Comparison of ENCODE assay signal across 8 mouse cellular contexts in genomic region chr7:19458072-19458486, GRCm38 (mm10). TPM values are rescaled to one million over a fixed set of nuclear protein-coding genes. Genes with fewer than 3 reads are reported as not detected.
A peak's percentile ranks its signal among the peaks of the same experiment; 100 is the strongest.
DNase-seq lines count a peak whose midpoint lies in the region; ATAC-seq and TF ChIP-seq lines count a peak whose summit lies in the region.

No protein-coding gene starts in this region.

- H3K4me3 ChIP-seq in C2C12 (ENCODE audit: insufficient read depth, poor library complexity, severe bottlenecking), result peak overlapping the region; percentile 57
- peak overlapping the region; percentile 100 for H3K4me3 ChIP-seq in heart, embryonic 12.5 days

- ATAC-seq in Patski, result peak; percentile 49
- ATAC-seq in heart, embryonic 12.5 days (ENCODE audit: insufficient number of reproducible peaks, low FRiP score), result peak; percentile 79

- no peak for DNase-seq in Patski (ENCODE audit: low read depth, low spot score)
- DNase-seq in embryo, embryonic 11 days, result peak; percentile 86
- DNase-seq in kidney, postnatal 14 days, result peak; percentile 80
- peak; percentile 61 for DNase-seq in lung, postnatal 36 days
- peak; percentile 85 for DNase-seq in retina, embryonic 14.5 days (ENCODE audit: low spot score)
- peak; percentile 30 to 37 for DNase-seq in urinary bladder, postnatal 36 days (ENCODE audit: low spot score in 2 of 2)

- peak overlapping the region; percentile 88 for H3K27ac ChIP-seq in heart, embryonic 12.5 days (ENCODE audit: poor library complexity, severe bottlenecking)

- peaks cover 24% of the 10 kb centered on the region for H3K79me2 ChIP-seq in C2C12 (ENCODE audit: control insufficient read depth, insufficient read depth)

- H3K4me2 ChIP-seq in heart, embryonic 12.5 days, result peak overlapping the region; percentile 97

- peaks cover 3% of the 10 kb centered on the region for H3K79me3 ChIP-seq in C2C12 (ENCODE audit: low read depth)

- in situ Hi-C loops in Patski (cut with MboI; ENCODE audit: low pct_unique_long_range_greater_than_20kb), result no loop called here

- H3K27me3 ChIP-seq in C2C12 (ENCODE audit: control insufficient read depth, insufficient read depth, insufficient read length), result no peaks in the 10 kb centered on the region
- H3K27me3 ChIP-seq in Patski, result no peaks in the 10 kb centered on the region
- no peaks in the 10 kb centered on the region for H3K27me3 ChIP-seq in heart, embryonic 12.5 days (replicated peaks)

- TF ChIP-seq CTCF in C2C12 (IDR thresholded peaks at IDR 0.05; ENCODE audit: control insufficient read depth, insufficient read depth, insufficient read length), result no peak
- no peak for TF ChIP-seq CTCF in Patski (IDR thresholded peaks at IDR 0.05)

- CTCF ChIA-PET in Patski (lab: Charles Lee), result interaction anchor here (1.0 kb wide), 1 partner anchor 17 kb away, joined by 4 read pairs; no protein-coding TSS in a partner anchor

- H3K36me3 ChIP-seq in C2C12 (ENCODE audit: control insufficient read depth, insufficient read depth), result no peaks in the 10 kb centered on the region
- peaks cover 24% of the 10 kb centered on the region for H3K36me3 ChIP-seq in heart, embryonic 12.5 days

- 1% methylated on average over 24 of the region's 31 CpGs for WGBS in heart, embryonic 12.5 days

- no peaks in the 10 kb centered on the region for H3K9me3 ChIP-seq in heart, embryonic 12.5 days (replicated peaks)

- peak overlapping the region; percentile 63 for H3ac ChIP-seq in C2C12 (ENCODE audit: control insufficient read depth, insufficient read length, low read depth)

- POLR2A ChIA-PET in Patski (lab: Charles Lee), result no interaction called here

- peak overlapping the region; percentile 95 for H3K9ac ChIP-seq in heart, embryonic 12.5 days

- peaks cover 33% of the 10 kb centered on the region for H3K4me1 ChIP-seq in heart, embryonic 12.5 days (replicated peaks)

TF ChIP-seq in C2C12, 6 proteins besides CTCF, POLR2A, EP300 and RAD21:
- TF ChIP-seq MAX (IDR thresholded peaks at IDR 0.05) (no peak), CEBPB (IDR thresholded peaks at IDR 0.05; ENCODE audit: low read depth) (no peak), USF1 (IDR thresholded peaks at IDR 0.05; ENCODE audit: low read depth) (no peak), FOSL1 (IDR thresholded peaks at IDR 0.05; ENCODE audit: insufficient read depth, low read length, poor library complexity, severe bottlenecking) (no peak), MYOG (IDR thresholded peaks at IDR 0.05; ENCODE audit: control insufficient read depth, extremely low read depth, insufficient read length) (no peak), MYOD1 (IDR thresholded peaks at IDR 0.05; ENCODE audit: control insufficient read depth, insufficient read length, low read depth) (no peak)

RNA-seq across cellular contexts. Expression of gene Mark4, which starts 0.5 kb away (rescaled TPM):
- polyA plus RNA-seq in C2C12 (2012; fragmentation: generic; extraction: Trizol) (12.9 TPM), Patski (2021) (34.8 TPM)
- 11.4 and 11.7 TPM in 2 replicates for polyA plus RNA-seq in heart, embryonic 12.5 days (2016; fragmentation: Nextera tagmentation; extraction: Ambion mirVana)

RNA-seq across cellular contexts. Expression of gene Exoc3l2, which starts 5.1 kb away (rescaled TPM):
- 0.01 TPM for polyA plus RNA-seq in C2C12 (2012; fragmentation: generic; extraction: Trizol)
- polyA plus RNA-seq in Patski (2021), result not detected
- 2.9 and 3.1 TPM in 2 replicates for polyA plus RNA-seq in heart, embryonic 12.5 days (2016; fragmentation: Nextera tagmentation; extraction: Ambion mirVana)

RNA-seq across cellular contexts. Expression of gene Bloc1s3, which starts 50.1 kb away (rescaled TPM):
- polyA plus RNA-seq in C2C12 (2012; fragmentation: generic; extraction: Trizol), result 4.8 TPM
- 9.8 TPM for polyA plus RNA-seq in Patski (2021)
- 2.4 TPM in 2 replicates for polyA plus RNA-seq in heart, embryonic 12.5 days (2016; fragmentation: Nextera tagmentation; extraction: Ambion mirVana)

RNA-seq across cellular contexts. Expression of gene Trappc6a, which starts 50.1 kb away (rescaled TPM):
- polyA plus RNA-seq in C2C12 (2012; fragmentation: generic; extraction: Trizol), result 23.2 TPM
- 36.5 TPM for polyA plus RNA-seq in Patski (2021)
- polyA plus RNA-seq in heart, embryonic 12.5 days (2016; fragmentation: Nextera tagmentation; extraction: Ambion mirVana), result 66.4 and 74.0 TPM in 2 replicates

RNA-seq across cellular contexts. Expression of gene Ckm, which starts 53.5 kb away (rescaled TPM):
- polyA plus RNA-seq in C2C12 (2012; fragmentation: generic; extraction: Trizol) (1.9 TPM), Patski (2021) (not detected)
- polyA plus RNA-seq in heart, embryonic 12.5 days (2016; fragmentation: Nextera tagmentation; extraction: Ambion mirVana), result 60.6 and 62.3 TPM in 2 replicates
